Mouse (Mus musculus): Measurements from ENCODE around the gene Zfp335. TPM values are rescaled to one million over a fixed set of nuclear protein-coding genes. Genes with fewer than 3 reads are reported as not detected.

Gene Zfp335
- polyA plus RNA-seq, 1 experiment from 2014 or later, result 10.5 TPM

GRCm38 (mm10) chr2:164947506-164947905 is 35.9 kb upstream of the Zfp335 start:
- Histone ChIP-seq H3K4me3 (no peak overlapping the region), H3K9ac (no peak overlapping the region), H3K4me2 (no peak overlapping the region), H3K9me3 (replicated peaks) (no peaks in the 10 kb centered on the region), H3K27ac (no peak overlapping the region), H3K4me1 (peaks cover 15% of the 10 kb centered on the region), H3K36me3 (no peaks in the 10 kb centered on the region), H3K27me3 (replicated peaks) (peaks cover 99% of the 10 kb centered on the region)
- no peak for ATAC-seq
- 21% methylated on average over 4 of the region's 4 CpGs for WGBS (ENCODE audit: insufficient replicate concordance)

- no peak overlapping the region for H3K4me3 ChIP-seq
- H3K4me1 ChIP-seq, result peaks cover 15% of the 10 kb centered on the region
- no peak overlapping the region for H3K4me2 ChIP-seq
- no peak for ATAC-seq
- 8% methylated on average over 5 of the region's 5 CpGs for WGBS (ENCODE audit: insufficient replicate concordance)
- H3K9ac ChIP-seq, result no peak overlapping the region
- peaks cover 99% of the 10 kb centered on the region for H3K27me3 ChIP-seq (replicated peaks)
- H3K9me3 ChIP-seq (replicated peaks), result no peaks in the 10 kb centered on the region
- no peaks in the 10 kb centered on the region for H3K36me3 ChIP-seq
- H3K27ac ChIP-seq, result no peak overlapping the region
Measured at GRCm38 (mm10) chr2:164942692-164943290, 31.2 kb upstream of the Zfp335 start.

GRCm38 (mm10) chr2:164940140-164940830 is 28.7 kb upstream of the Zfp335 start, which contains the start of gene Mmp9:
Mmp9 (plus strand) TSS chr2:164940780.
- ATAC-seq, result no peak
- Histone ChIP-seq H3K4me3 (no peak within 1 kb of the TSS), H3K27ac (no peak within 1 kb of the TSS), H3K4me2 (no peak within 1 kb of the TSS), H3K9me3 (replicated peaks) (no peaks in the 10 kb centered on the region), H3K9ac (no peak within 1 kb of the TSS), H3K4me1 (peaks cover 15% of the 10 kb centered on the region), H3K36me3 (no peaks in the 10 kb centered on the region), H3K27me3 (replicated peaks) (peaks cover 99% of the 10 kb centered on the region)
- 20% methylated on average over 10 of the region's 10 CpGs for WGBS (ENCODE audit: insufficient replicate concordance)

GRCm38 (mm10) chr2:164939106-164939505 is 27.5 kb upstream of the Zfp335 start:
- no peak for ATAC-seq
- WGBS (ENCODE audit: insufficient replicate concordance), result 3% methylated on average over 11 of the region's 11 CpGs
- Histone ChIP-seq H3K4me2 (peak overlapping the region; percentile 51), H3K9me3 (replicated peaks) (no peaks in the 10 kb centered on the region), H3K27me3 (replicated peaks) (peaks cover 99% of the 10 kb centered on the region), H3K36me3 (no peaks in the 10 kb centered on the region), H3K27ac (no peak overlapping the region), H3K4me1 (peaks cover 15% of the 10 kb centered on the region), H3K4me3 (peak overlapping the region; percentile 29; the same call in 1 of the 2 replicates), H3K9ac (no peak overlapping the region; the same call in 1 of the 2 replicates)

GRCm38 (mm10) chr2:164938146-164939091 is 26.9 kb upstream of the Zfp335 start:
- Histone ChIP-seq H3K27ac (no peak overlapping the region), H3K27me3 (replicated peaks) (peaks cover 99% of the 10 kb centered on the region), H3K4me3 (peak overlapping the region; percentile 29), H3K9ac (no peak overlapping the region), H3K4me2 (peak overlapping the region; percentile 51), H3K36me3 (no peaks in the 10 kb centered on the region), H3K9me3 (replicated peaks) (no peaks in the 10 kb centered on the region), H3K4me1 (peaks cover 15% of the 10 kb centered on the region)
- 0 out of 2 replicates have a peak, but pooled peaks have one; percentile 49 for ATAC-seq
- WGBS (ENCODE audit: insufficient replicate concordance), result 4% methylated on average over 39 of the region's 39 CpGs

GRCm38 (mm10) chr2:164935991-164936390 is 24.4 kb upstream of the Zfp335 start:
- 50% methylated on average over 4 of the region's 4 CpGs for WGBS (ENCODE audit: insufficient replicate concordance)
- Histone ChIP-seq H3K9me3 (replicated peaks) (no peaks in the 10 kb centered on the region), H3K4me2 (no peak overlapping the region), H3K27me3 (replicated peaks) (peaks cover 95% of the 10 kb centered on the region), H3K4me1 (peaks cover 3% of the 10 kb centered on the region), H3K27ac (no peak overlapping the region), H3K36me3 (no peaks in the 10 kb centered on the region), H3K9ac (no peak overlapping the region), H3K4me3 (no peak overlapping the region)
- no peak for ATAC-seq

GRCm38 (mm10) chr2:164933534-164933933 is 22.0 kb upstream of the Zfp335 start:
- H3K27ac ChIP-seq, result no peak overlapping the region
- no peaks in the 10 kb centered on the region for H3K36me3 ChIP-seq
- no peak for ATAC-seq
- peaks cover 71% of the 10 kb centered on the region for H3K27me3 ChIP-seq (replicated peaks)
- H3K4me3 ChIP-seq, result no peak overlapping the region
- H3K4me1 ChIP-seq, result peaks cover 3% of the 10 kb centered on the region; the same call in 1 of the 2 replicates
- H3K4me2 ChIP-seq, result no peak overlapping the region
- H3K9ac ChIP-seq, result no peak overlapping the region
- 27% methylated on average over 9 of the region's 10 CpGs for WGBS (ENCODE audit: insufficient replicate concordance)
- H3K9me3 ChIP-seq (replicated peaks), result no peaks in the 10 kb centered on the region

GRCm38 (mm10) chr2:164930706-164931581 is 19.4 kb upstream of the Zfp335 start:
- Histone ChIP-seq H3K9ac (no peak overlapping the region), H3K27ac (no peak overlapping the region), H3K4me2 (no peak overlapping the region), H3K36me3 (no peaks in the 10 kb centered on the region), H3K4me3 (no peak overlapping the region), H3K27me3 (replicated peaks) (peaks cover 61% of the 10 kb centered on the region), H3K4me1 (no peaks in the 10 kb centered on the region), H3K9me3 (replicated peaks) (no peaks in the 10 kb centered on the region)
- WGBS (ENCODE audit: insufficient replicate concordance), result 49% methylated on average over 11 of the region's 11 CpGs
- ATAC-seq, result no peak

- no peak overlapping the region for H3K4me3 ChIP-seq
- 0 out of 2 replicates have a peak, but pooled peaks have one; percentile 42 for ATAC-seq
- no peak overlapping the region for H3K27ac ChIP-seq
- WGBS (ENCODE audit: insufficient replicate concordance), result 29% methylated on average over 11 of the region's 11 CpGs
- H3K4me2 ChIP-seq, result no peak overlapping the region
- peaks cover 12% of the 10 kb centered on the region for H3K36me3 ChIP-seq
- H3K9me3 ChIP-seq (replicated peaks), result no peaks in the 10 kb centered on the region
- H3K4me1 ChIP-seq, result no peaks in the 10 kb centered on the region
- no peak overlapping the region for H3K9ac ChIP-seq
- H3K27me3 ChIP-seq (replicated peaks), result peaks cover 27% of the 10 kb centered on the region
Measured at GRCm38 (mm10) chr2:164924100-164924857, 12.7 kb upstream of the Zfp335 start.

GRCm38 (mm10) chr2:164923291-164923690 is 11.7 kb upstream of the Zfp335 start:
- H3K9ac ChIP-seq, result no peak overlapping the region
- H3K36me3 ChIP-seq, result peaks cover 19% of the 10 kb centered on the region
- no peak overlapping the region for H3K4me2 ChIP-seq
- no peak overlapping the region for H3K4me3 ChIP-seq
- WGBS (ENCODE audit: insufficient replicate concordance), result 67% methylated on average over 4 of the region's 4 CpGs
- H3K4me1 ChIP-seq, result no peaks in the 10 kb centered on the region
- H3K27ac ChIP-seq, result no peak overlapping the region
- ATAC-seq, result no peak
- peaks cover 27% of the 10 kb centered on the region for H3K27me3 ChIP-seq (replicated peaks)
- H3K9me3 ChIP-seq (replicated peaks), result no peaks in the 10 kb centered on the region

All from liver, embryonic 12.5 days (tissue).